Mouse (Mus musculus): ENCODE data around the gene Slf2.

Gene Slf2

GRCm38 (mm10) chr19:44930744-44931453, at the start of gene Slf2:
Gene Slf2 (plus strand): TSS chr19:44931151.
- DNase-seq (ENCODE audit: low read depth in 1 of 2, low spot score in 2 of 2): peak; percentile 97 to 98

DNA sequence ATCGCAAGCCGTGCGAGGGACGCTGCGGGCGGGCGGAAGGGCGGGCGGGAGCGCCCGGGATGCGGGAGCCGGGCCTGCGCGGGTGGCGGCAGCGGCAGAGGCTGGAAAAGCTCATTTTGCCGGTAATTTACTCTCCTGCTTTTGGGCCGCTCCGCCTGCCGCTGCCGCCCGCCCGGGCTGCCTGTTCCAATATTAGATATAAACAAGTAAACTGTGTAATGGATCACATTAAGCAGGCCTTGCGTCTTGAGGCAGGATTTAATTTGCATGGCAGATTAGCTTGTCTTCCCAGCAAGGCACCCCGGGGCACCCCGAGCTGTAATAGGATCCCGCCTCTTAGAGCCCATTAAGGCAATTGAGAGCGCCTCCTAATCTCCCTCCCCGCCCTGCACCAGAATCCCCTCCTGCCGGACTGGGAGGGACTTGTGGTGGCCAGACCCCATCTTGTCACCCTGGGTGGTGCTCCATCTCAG, 48.4 kb upstream of the Slf2 start:
- no peak for DNase-seq (ENCODE audit: low read depth in 1 of 2, low spot score in 2 of 2)

DNA sequence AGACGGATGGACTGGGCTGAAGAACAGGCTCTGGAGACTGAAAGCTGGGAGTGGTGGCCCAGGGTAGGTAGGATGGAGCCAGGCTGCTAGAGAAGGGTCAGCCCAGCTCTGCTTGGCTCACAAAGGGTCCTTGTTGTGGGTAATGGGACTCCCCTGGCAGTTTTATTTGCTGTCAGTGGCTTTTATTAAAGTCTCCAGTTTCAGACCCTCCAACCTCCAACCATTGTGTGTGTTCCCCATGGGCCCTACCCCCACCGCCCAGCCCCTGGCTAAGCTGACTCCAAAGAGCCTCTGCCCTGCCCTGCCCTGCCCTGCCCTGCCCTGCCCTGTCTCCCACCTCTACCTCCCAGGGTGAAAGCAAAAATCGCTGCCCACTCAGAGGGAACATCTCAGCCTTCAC, 46.6 kb upstream of the Slf2 start:
- DNase-seq (ENCODE audit: low read depth in 1 of 2, low spot score in 2 of 2): no peak

GRCm38 (mm10) chr19:44886475-44886874, 44.5 kb upstream of the Slf2 start:
- no peak for DNase-seq (ENCODE audit: low read depth in 1 of 2, low spot score in 2 of 2)

GRCm38 (mm10) chr19:44887679-44888235, 43.2 kb upstream of the Slf2 start:
- DNase-seq (ENCODE audit: low read depth in 1 of 2, low spot score in 2 of 2): peak in 1 of 2 experiments; percentile 18

DNA sequence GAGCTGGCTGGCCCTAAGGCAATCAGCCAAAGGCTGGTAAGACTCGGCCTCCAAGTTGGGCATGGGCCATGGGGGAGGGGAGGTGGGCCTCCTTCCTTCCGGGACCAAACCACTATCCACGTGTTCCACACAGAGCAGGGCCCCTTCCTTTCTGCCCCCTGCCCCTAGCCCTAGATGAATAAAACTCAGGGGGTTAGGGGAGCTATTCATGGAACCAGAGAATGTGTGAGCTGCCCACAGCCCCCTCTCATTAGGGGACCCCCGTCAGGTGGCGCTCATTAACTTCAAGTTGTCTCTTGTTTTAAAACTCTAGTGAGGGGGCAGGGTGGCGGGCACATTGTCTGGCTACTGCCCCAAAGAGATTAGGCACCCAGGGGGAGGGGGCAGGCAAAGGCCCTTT, 41.4 kb upstream of the Slf2 start:
- DNase-seq (ENCODE audit: low read depth in 1 of 2, low spot score in 2 of 2): no peak

GRCm38 (mm10) chr19:44891446-44891845, 39.5 kb upstream of the Slf2 start:
- no peak for DNase-seq (ENCODE audit: low read depth in 1 of 2, low spot score in 2 of 2)

GRCm38 (mm10) chr19:44893231-44893871, 37.6 kb upstream of the Slf2 start:
- DNase-seq (ENCODE audit: low read depth in 1 of 2, low spot score in 2 of 2): no peak

GRCm38 (mm10) chr19:44895245-44895644, 35.7 kb upstream of the Slf2 start:
- no peak for DNase-seq (ENCODE audit: low read depth in 1 of 2, low spot score in 2 of 2)

DNA sequence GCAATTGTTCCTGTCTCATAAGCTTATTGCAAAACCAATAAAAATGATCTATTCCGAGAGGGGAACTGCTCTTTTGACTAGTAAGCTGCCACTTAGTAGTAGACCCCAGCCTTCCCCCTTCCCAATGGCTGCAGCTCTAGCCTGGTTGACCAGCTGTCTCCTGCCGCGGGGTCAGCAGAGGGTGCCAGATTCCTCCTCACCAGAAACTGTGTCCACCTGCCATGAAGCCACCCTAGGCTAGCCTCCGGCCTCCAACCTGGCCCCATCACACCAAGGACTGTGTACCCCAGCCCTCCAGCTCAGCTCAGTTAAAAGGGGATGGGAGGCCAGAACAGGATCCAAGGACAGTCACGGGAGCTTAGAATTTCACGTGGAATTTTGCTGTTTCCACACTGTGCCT, 34.5 kb upstream of the Slf2 start:
- DNase-seq (ENCODE audit: low read depth in 1 of 2, low spot score in 2 of 2): no peak

- DNase-seq (ENCODE audit: low read depth in 1 of 2, low spot score in 2 of 2): no peak
These were observed 33.4 kb upstream of the Slf2 start for GRCm38 (mm10) chr19:44897521-44897920.

GRCm38 (mm10) chr19:44898646-44899045, 32.3 kb upstream of the Slf2 start:
- DNase-seq (ENCODE audit: low read depth in 1 of 2, low spot score in 2 of 2): no peak

DNA sequence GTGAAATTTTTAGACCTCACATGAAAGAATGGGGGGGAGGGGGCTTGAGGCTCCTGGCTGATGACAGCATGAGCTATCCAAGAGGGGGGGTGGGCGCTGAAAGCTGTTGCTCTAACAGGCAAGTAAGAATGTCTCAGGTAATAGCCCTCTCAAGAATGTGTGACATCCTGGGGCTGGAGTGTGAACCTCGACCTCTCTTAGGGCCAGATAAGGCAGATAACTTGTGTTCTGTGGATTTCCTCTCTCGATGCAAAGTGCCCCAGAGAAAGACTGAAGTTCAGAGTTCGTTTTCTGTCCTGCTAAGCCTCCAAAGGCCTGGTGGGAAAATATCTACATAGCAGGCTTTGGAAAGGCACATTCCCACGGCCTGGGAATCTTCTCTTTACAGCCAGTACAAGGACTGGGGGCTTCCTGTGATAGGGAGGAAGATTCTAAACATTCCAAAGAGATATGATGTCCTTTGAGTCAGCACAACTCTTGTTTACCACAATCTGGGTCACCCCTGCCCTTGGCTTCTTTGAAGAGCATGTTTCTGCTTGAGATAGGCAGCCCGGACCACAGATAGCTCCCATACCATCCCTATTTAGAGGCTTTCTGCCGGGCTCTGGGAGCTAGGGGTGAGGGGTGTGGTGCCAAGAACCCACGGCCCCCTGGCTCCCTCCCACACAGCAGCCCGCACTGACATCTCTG, 31.7 kb upstream of the Slf2 start:
- DNase-seq (ENCODE audit: low read depth in 1 of 2, low spot score in 2 of 2): no peak

DNA sequence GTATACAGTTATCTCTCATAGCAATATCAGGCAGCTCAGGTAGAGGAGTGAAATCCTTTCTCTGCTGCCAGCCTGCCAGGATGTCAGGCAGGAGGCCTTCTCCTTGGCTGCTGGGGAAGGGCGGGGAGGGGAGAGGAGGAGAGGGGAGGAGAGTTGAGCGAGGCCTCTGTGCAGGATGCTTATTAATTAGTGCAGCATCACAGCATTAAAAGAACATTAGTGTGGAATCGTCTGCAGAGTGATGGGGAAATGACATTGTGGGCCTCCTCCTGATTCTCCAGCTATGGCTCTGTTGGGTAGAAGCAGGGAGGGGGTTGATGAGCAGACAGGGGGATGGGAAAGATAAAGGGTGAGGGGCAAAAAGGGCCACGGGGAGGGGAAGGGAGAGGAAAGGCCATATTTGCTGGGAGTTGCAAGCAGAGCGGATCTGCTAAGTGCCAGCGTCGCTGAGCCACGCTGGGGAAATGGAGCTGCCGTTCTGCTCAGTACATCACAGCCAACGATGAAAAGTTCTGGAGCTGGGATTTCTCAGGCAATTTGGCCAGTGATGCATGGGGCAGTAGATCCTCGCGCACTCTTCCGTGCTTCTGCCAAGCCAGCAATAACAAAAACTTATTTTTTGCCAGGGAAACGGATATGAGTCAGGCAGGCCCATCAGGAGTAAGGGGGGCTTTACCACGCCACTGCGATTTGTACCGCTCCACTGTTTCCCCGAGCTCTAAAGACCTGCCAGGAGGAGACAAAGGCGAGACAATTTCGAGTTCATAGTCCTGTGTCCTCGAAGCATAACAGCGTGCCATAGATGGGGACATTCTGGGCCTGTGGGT, 30.8 kb upstream of the Slf2 start:
- DNase-seq (ENCODE audit: low read depth in 1 of 2, low spot score in 2 of 2): no peak

- DNase-seq (ENCODE audit: low read depth in 1 of 2, low spot score in 2 of 2): no peak
These were observed 29.9 kb upstream of the Slf2 start for GRCm38 (mm10) chr19:44901047-44901446.

- DNase-seq (ENCODE audit: low read depth in 1 of 2, low spot score in 2 of 2): no peak
These were observed 28.6 kb upstream of the Slf2 start for GRCm38 (mm10) chr19:44902324-44902723.

DNA sequence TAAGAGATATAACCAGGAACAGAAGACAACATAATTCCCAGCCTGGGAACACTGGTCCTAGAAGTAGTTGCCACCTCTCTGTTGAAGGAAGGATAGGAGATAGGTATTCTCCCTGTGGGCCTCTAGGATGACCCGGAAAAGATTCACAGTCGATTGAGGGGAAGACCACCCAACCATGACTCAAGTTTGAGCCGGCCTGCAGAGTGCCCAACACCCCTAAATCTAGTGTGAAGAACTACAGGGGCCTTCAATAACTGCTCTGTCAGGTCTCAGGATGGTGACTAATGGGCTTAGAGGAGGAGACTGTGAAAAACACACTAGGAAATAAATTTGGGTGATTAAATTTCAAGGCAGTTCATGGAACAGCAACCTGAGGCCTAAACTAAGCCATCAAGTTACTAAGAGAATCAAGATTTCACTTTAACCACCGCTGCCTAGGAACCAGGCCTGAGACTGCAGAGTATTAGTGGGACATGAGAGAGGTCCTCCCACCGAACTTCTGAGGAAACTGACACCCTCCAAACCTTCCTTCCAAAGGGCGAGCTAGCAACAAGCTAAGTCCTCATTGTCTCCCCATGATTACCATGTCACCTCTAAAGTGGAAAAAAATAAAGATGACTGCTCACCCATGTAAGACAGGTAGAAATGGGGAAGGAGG, 27.5 kb upstream of the Slf2 start:
- DNase-seq (ENCODE audit: low read depth in 1 of 2, low spot score in 2 of 2): no peak

DNA sequence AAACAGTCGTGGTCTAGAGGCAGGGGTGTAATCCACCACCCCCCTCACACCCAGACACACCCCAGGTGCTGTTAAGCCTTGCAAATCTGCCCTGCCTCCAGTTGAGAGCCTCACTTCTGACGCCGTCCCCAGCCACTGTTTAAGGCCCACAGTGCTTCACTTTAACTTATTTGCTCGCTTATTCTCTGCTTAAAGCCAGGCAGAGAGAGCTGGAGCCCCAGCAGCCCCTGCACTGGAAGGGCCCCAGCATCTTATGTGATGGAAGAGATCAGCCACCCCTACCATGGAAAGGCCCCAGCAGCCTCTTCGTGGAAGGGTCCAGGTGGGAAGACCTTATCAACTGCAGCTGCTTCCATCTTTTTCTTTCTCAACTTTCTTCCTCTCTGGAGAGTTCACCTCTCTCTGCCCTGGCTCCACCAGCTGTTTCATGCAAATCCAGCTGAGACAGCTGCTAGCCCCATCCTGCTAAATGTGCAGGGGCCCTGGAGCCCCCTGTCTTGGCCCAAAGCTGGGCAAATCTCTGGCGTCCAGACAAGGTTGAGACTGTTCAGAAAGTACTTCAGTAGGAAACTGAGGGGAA, 26.7 kb upstream of the Slf2 start:
- DNase-seq (ENCODE audit: low read depth in 1 of 2, low spot score in 2 of 2): no peak

DNA sequence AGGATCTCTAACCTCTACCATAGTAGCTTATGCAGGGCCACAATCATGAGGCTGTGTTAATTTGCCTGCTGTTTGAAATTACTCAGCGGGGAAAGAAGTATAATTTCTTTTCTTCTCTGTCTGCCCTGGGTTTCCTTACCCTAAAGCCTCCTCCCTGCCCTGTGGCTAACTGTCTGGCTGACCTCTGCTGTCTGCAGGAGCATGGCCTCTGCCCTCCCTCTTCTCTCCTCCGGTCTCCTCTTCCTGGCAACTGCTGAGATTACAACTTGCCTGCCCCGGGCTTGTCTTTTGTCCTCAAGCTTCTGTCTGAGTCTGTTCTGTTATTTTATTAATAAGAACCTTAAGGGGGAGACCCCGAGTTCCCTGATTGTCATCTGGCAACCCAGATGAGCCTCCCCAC, 25.6 kb upstream of the Slf2 start:
- DNase-seq (ENCODE audit: low read depth in 1 of 2, low spot score in 2 of 2): no peak
